Mouse (Mus musculus): ENCODE measurements around the gene Ppp1r27. TPM values are rescaled to one million over a fixed set of nuclear protein-coding genes. Genes with fewer than 3 reads are reported as not detected.
A peak's percentile ranks its signal among the peaks of the same experiment; 100 is the strongest.
"Not testable (repeated sequence)": the region's sequence is repeated elsewhere in the genome, so short reads cannot be mapped to it uniquely, and the experiment has no call there.

Ppp1r27 gene
- total RNA-seq (2017) = not detected in 2 replicates

DNA sequence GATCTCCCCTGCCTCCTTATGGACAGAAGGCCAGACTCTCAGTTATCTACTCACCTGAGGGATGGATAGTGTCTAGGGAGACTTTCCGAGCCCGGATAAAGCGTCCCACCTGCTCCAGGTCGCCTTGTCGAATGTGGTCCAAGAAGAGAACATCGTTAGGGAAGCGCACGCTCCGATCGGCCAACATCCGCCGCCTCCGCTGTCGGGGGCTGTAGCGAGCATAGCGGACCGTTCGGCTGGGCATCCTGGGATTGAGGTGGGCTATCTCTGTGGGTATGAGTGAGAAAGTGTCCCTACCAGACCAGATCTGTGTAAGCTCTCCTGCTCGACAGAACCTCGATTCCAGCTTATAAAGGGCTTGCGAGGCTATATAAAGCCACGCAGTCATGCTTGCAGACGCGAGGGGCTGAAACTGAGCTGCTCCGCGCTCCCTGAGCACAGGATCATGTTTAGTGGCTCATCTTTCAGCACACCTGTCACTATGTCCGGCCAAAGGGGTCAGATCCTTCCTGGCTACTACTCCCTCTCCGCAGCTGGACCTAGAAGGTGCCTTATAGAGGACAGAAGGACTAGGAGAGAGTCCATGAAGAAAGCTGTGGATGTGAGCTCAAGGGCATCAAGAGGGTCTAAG, at the start of gene Ppp1r27:
Ppp1r27 (minus strand) TSS at position 323 of the 631 bp plus-strand sequence.
- ATAC-seq (ENCODE audit: extremely low read depth, insufficient number of reproducible peaks, low FRiP score, poor library complexity, severe bottlenecking) = no peak

GRCm38 (mm10) chr11:120600716-120601115, 49.8 kb upstream of the Ppp1r27 start:
- ATAC-seq (ENCODE audit: extremely low read depth, insufficient number of reproducible peaks, low FRiP score, poor library complexity, severe bottlenecking) = no peak

DNA sequence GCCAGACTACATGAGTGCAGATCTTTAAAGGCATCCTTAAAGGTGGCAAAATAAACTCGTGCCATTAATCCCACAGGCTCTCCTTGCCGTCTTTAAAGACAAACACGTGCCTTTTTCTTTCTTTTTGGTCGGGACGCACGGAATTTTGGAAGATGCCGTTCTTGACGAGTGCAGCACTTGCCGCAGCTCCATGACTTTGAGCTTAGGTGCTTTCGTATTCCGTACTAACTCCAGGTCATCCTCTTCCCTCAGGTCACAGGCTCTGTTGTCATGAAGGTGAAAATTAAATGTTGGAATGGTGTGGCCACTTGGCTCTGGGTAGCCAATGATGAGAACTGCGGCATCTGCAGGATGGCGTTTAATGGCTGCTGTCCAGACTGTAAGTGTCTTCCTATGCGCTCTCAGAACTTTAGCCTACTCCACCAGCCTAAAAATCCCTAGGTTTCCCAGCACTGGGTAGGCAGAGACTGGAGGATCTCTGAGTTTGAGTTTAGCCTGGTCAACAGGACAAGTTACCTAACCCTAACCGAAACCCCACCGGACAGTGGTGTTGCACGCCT, 48.1 kb upstream of the Ppp1r27 start:
- ATAC-seq (ENCODE audit: extremely low read depth, insufficient number of reproducible peaks, low FRiP score, poor library complexity, severe bottlenecking) = no peak

GRCm38 (mm10) chr11:120598283-120598989, 47.5 kb upstream of the Ppp1r27 start, which contains the start of the genes Alyref and Anapc11:
Gene Alyref, minus strand, starts transcription at chr11:120598365.
Gene Anapc11, plus strand, starts transcription at chr11:120598421.
- ATAC-seq (ENCODE audit: extremely low read depth, insufficient number of reproducible peaks, low FRiP score, poor library complexity, severe bottlenecking) = peak; percentile 92

DNA sequence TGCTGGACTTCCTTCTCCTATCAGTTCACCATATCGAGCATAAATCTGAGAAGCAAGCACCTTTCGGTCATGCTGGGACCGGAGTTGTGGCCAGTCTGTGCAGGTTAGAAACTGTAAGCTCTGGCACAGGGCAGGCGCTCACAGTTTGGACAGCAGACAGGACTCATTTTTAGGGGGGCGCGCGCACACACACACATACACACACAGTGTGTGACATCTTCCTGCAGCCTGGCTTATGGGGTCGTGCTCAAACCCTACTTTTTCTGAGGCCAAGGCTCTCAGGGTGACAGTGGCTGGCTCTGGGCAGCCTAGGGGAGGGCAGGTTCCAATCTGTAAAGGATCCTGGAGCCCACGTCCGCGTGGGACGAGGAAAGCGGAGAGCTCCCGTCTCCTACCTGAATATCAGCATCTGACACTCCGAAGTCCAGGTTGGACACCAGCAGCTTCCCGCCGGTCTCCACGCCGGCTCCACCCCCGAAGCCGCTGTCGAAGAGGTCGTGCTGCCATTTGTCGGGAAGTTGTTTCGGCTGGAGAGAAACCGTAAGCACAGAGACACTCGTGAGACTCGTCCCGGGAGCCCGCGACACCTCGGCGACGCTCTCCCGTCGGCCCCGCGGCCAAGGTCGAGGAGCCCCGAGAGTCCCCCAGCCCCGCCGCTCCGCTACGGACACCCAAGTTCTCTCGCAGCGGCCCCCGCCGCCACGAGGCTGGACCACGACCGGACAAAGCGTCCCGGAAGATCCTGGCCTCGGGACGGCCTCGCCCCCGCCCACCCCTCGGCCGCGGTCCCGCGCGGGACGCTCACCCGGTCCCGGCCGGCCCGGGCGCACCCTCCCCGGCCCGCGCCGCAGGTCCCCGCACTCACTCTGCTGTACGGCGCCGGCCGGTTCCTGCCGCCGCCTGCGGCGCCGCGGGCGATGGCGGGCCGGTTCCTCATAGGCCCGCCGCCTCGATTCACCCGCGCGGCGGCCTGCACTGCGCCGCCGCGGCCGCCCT, 46.6 kb upstream of the Ppp1r27 start:
- ATAC-seq (ENCODE audit: extremely low read depth, insufficient number of reproducible peaks, low FRiP score, poor library complexity, severe bottlenecking) = no peak

DNA sequence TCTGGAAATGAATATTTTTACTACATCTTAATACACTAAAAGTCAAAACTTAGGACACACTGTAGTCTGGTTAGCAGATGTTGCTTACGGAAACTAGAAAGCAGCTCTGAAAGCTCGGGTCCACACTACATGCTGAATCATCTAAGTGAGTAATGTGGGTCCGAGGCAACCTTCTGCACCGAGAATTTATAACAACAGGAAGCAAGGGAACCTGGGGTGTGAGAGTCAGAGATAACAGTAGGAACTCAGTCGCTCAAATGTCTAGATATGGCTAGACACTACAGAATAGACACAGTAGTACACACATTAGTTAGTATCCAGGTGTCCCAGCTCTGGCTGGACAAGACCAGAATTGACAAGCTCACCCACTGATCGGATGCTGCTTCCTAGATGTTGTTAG, 37.6 kb upstream of the Ppp1r27 start:
- no peak for ATAC-seq (ENCODE audit: extremely low read depth, insufficient number of reproducible peaks, low FRiP score, poor library complexity, severe bottlenecking)

DNA sequence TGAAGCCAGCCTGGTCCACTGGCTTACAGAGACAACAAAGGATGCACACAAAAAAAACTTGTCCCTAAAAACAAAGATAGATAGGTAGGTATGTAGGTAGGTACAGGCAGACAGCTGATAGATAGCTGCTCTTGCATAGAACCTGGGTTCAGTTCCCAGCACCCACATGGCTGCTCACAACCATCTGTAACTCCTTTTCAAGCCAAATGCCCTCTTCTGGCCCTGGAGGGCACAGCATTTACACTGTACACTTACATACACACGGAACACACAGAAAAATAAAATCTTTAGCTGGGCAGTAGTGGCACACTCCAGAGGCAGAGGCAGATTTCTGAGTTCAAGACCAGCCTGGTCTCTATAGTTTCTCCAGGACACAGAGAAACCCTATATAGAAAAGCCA, 33.0 kb upstream of the Ppp1r27 start:
- no peak for ATAC-seq (ENCODE audit: extremely low read depth, insufficient number of reproducible peaks, low FRiP score, poor library complexity, severe bottlenecking)

DNA sequence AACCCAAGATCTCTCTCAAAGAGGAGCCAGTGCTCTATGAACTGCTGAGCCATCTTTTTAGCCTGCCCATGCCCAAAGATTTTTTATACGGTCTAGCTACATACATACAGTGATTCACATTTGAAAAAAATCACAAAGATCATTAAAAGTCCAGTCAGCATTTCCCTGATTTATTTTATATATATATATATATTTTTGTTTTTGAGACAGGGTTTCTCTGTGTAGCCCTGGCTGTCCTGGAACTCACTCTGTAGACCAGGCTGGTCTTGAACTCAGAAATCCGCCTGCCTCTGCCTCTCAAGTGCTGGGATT, 32.0 kb upstream of the Ppp1r27 start:
- ATAC-seq (ENCODE audit: extremely low read depth, insufficient number of reproducible peaks, low FRiP score, poor library complexity, severe bottlenecking) = not testable (repeated sequence)

GRCm38 (mm10) chr11:120582268-120582981, 31.5 kb upstream of the Ppp1r27 start:
- peak; percentile 27; the same call in 1 of the 2 replicates for ATAC-seq (ENCODE audit: extremely low read depth, insufficient number of reproducible peaks, low FRiP score, poor library complexity, severe bottlenecking)

DNA sequence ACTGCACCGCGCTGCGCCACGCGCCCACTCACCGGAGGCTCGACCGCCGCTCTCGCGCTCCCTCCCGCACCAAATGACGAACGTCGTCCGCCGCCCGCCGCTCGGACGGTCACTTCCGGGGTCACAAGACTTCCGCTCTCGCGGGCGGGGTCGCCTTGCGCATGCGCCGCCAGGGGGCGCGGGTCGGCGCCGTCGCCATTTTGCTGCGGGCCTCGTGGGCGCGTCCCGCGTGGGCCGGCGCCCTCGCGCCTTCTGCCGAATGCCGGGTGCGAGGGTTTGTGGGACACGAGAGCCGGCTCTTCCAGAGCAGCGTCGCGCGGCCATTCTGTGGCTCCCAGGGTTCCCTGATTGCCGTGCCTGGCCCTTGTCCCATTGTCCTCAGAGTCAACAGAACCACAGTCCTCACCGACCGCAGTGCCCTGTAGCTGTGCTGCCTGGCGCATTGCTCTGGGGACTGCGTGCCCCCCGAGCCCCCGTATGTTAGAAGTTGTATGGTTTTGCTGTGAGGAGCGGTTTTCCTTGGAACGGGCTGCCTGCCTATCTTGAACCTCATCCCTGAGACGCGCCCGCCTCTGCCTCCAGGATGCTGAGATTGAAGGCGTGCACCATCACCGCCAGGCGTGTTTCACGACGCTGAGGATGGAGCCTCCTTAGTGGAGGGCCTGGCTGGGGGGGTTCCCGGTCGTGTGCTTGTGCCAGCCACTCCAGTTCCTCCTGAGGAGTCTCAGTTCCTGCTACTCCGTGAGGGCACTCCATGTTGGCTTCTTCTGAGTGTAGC, 30.7 kb upstream of the Ppp1r27 start, which contains the start of gene Arhgdia:
Arhgdia (minus strand) TSS at position 135 of the 778 bp plus-strand sequence.
- ATAC-seq (ENCODE audit: extremely low read depth, insufficient number of reproducible peaks, low FRiP score, poor library complexity, severe bottlenecking) = peak; percentile 23; the same call in 1 of the 2 replicates

GRCm38 (mm10) chr11:120580871-120581331, 30.0 kb upstream of the Ppp1r27 start:
- ATAC-seq (ENCODE audit: extremely low read depth, insufficient number of reproducible peaks, low FRiP score, poor library complexity, severe bottlenecking) = no peak

DNA sequence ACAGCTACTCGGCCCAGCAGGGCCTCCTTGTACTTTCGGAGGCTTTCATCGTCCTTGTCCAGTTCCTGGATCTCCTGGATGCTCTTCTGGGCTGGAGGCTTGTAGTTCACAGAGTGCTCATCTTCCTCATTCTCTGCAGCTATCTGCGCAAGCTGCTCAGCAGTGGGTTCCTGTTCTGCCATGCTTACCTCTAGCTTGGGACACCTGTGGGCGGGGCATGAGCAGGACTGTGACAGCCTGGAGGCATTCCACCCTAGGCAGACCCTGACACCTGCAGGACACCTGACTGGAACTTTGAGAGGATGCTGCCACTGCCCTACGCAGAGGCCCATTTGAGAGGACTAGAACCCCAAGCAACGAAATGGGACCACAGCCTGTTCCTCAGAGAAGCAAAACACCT, 29.3 kb upstream of the Ppp1r27 start:
- ATAC-seq (ENCODE audit: extremely low read depth, insufficient number of reproducible peaks, low FRiP score, poor library complexity, severe bottlenecking) = peak; percentile 55

- peak; percentile 28; the same call in 1 of the 2 replicates for ATAC-seq (ENCODE audit: extremely low read depth, insufficient number of reproducible peaks, low FRiP score, poor library complexity, severe bottlenecking)
Measured at GRCm38 (mm10) chr11:120579316-120580107, 28.6 kb upstream of the Ppp1r27 start.

DNA sequence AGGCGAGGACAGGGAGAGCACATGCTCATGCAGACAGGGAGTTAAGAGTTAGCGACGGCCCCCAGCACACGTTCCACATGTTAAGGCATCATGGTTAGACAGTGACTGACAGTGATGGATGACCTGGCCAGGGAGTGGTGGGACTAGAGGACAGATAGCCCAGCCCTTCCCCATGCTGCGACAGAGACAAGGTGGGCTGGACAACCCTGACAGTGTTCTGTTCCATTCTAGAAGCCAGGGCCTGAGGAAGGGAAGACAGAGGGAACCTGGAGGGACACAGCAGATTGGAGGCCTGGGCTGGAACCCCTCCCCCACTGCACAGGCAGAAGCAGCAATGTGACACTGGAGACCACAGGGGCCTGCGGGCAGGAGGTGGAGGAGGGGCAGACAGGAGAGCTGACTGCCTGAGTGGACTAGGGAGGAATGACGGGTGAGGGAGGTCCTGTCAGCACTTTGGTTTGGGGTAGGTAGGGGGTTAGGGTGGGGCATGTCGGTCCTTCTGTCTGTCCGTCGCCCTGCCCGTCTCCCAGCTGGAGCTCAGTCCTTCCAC, 27.8 kb upstream of the Ppp1r27 start:
- ATAC-seq (ENCODE audit: extremely low read depth, insufficient number of reproducible peaks, low FRiP score, poor library complexity, severe bottlenecking) = no peak

- ATAC-seq (ENCODE audit: extremely low read depth, insufficient number of reproducible peaks, low FRiP score, poor library complexity, severe bottlenecking) = no peak
Measured at GRCm38 (mm10) chr11:120578024-120578693, 27.2 kb upstream of the Ppp1r27 start.

Measured in neutrophil, adult 5-6 weeks (primary cell).